Mouse (Mus musculus) frontal cortex, postnatal 25 days (tissue): ENCODE data around the gene Slit2.

Source experiments
- DNase-seq, 2 experiments: peaks; one replicate each; pipeline ENCODE4 v3.0.0; 2022; ENCODE audit warnings: low spot score in 2 of 2

Slit2 gene

GRCm38 (mm10) chr5:48050637-48051314 is 67.8 kb downstream of the Slit2 start:
- DNase-seq = no peak

DNA sequence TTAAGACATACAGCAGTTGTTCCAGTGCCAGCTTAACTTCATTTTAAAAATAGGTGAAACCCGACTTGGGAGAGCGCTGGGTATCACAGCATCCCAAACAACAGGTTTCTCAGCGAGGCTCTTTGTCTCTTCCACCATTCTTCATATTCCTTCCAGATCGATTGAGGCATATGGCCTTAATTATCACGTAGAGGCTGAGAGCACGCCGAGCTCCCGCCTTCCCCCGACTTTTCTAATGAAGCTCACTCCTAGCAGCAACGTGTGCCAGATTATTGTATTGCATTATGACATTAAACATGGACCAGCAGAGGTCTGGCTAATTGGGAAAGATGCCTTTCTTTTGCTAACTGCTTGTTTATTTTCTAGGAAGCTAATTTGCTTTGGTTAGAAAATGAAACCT is 75.7 kb downstream of the Slit2 start:
- DNase-seq = no peak

- DNase-seq = no peak
Measured at GRCm38 (mm10) chr5:48060715-48061114, 77.8 kb downstream of the Slit2 start.

GRCm38 (mm10) chr5:48078730-48079129 is 95.8 kb downstream of the Slit2 start:
- no peak for DNase-seq

GRCm38 (mm10) chr5:48081223-48081881 is 98.4 kb downstream of the Slit2 start:
- no peak for DNase-seq

DNA sequence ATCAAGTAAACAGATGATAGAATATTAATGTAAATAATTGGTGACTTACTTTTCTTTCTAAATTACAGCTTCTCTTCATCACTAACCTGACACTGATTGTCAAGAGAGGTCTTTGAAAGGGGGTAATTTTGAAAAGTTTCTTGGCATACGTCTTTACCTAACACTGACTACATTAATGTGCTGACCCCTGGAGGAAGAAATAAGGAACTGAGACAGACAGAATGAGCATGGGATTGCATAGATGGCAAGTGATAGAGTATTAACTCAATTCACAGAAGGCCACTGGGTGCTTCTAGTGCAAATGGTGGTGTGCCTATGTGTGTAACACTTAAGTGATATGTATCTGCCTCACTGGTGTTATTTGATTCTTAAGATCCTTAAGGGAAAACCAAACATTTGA is 130.5 kb downstream of the Slit2 start:
- DNase-seq = no peak

- no peak for DNase-seq
Measured at GRCm38 (mm10) chr5:48114969-48115537, 132.1 kb downstream of the Slit2 start.

DNA sequence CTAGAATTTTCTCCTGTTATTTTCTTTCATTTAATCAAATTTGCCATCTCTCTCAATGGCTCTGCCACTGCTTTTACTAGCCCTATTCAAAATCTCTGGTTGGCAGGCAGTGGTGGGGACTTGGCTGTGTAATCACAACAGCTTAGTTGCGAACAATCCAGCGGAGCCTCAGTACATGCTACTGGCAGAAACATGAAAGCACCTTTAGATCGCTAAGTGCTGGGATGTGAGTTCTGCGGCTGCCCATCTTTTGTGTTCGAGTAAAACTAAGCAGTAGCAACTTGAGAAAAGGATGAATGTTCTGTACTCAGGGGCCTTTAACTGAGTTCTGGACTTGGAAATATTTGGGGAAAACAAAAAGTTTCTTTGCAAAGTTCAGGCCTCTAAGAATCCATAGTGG is 139.7 kb downstream of the Slit2 start:
- no peak for DNase-seq

- no peak for DNase-seq
Measured at GRCm38 (mm10) chr5:48125770-48126423, 143.0 kb downstream of the Slit2 start.

DNA sequence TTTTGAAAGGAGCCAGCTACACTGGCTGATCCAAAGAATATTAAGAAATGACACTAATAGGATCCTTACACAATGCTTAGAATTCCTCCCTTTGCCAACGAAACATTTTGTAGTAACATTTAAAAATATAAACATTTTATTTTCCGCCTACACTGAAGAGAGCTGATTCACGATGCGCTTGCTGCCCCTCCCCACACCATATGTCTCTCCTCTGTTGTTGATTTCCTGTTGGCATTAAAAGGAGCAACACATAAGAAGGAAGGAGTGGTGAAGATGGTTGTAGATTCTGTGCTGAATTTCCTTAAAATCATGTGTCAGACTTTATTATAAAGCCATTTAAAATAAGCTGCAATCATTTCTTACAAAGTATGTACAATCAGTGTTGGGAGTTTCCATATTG is 147.0 kb downstream of the Slit2 start:
- DNase-seq = no peak

GRCm38 (mm10) chr5:48136571-48136970 is 153.6 kb downstream of the Slit2 start:
- DNase-seq = peak; percentile 10 to 12

DNA sequence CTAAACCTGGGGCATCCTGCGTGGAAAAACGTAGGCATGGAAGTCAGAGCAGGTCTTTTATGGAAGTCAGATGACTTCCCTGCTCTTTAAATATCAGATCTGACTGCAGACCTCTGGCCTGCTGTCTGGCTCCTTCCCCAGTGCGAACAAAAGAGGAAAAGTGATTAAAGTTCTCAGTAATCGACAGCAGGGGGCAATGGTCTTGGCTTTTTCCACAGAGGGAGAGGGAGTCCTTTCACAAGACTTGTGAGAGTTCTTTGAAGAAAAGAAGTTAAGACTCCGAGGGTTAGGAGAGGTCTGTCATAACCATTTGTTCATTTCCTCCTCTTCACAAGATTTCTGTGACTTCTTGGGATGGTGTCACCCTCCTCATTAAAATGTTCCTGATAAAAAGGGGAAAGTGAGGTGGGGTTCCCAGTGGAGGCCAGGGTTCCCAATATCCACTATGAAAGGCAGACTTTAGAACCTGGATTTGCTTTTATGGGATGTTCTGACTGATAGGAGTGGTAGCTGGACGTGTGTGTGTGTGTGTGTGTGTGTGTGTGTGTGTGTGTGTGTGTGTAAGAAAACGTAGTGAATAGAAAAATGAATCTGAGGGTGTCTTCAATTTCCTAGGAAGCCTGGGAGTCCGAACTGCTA is 156.0 kb downstream of the Slit2 start:
- no peak for DNase-seq

- DNase-seq = no peak
Measured at GRCm38 (mm10) chr5:48139488-48139862, 156.5 kb downstream of the Slit2 start.

- no peak for DNase-seq
Measured at GRCm38 (mm10) chr5:48146082-48146481, 163.1 kb downstream of the Slit2 start.

- DNase-seq = no peak
Measured at GRCm38 (mm10) chr5:48160829-48161228, 177.9 kb downstream of the Slit2 start.

- no peak for DNase-seq
Measured at GRCm38 (mm10) chr5:48181646-48182302, 198.8 kb downstream of the Slit2 start.

GRCm38 (mm10) chr5:48184358-48184757 is 201.4 kb downstream of the Slit2 start:
- DNase-seq = no peak

DNA sequence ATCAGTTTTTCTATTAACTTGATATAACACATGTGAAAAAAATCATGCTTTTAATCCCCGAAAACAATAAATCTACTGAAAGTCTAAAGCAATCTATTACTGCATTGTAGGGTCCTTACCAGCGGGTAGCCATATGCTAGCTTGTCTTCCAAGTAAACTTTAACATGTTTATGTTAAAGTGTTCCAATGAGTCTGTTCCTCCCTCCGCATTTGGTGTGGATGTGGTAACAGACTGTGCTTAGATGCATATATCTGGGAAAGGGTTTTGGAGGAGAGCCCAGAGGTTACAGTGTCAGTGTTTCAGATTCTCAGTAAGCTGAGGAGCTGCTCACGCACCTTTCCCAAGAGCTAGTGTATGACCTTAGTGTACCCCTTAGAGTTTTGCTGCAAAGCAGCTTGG is 204.9 kb downstream of the Slit2 start:
- no peak for DNase-seq

DNA sequence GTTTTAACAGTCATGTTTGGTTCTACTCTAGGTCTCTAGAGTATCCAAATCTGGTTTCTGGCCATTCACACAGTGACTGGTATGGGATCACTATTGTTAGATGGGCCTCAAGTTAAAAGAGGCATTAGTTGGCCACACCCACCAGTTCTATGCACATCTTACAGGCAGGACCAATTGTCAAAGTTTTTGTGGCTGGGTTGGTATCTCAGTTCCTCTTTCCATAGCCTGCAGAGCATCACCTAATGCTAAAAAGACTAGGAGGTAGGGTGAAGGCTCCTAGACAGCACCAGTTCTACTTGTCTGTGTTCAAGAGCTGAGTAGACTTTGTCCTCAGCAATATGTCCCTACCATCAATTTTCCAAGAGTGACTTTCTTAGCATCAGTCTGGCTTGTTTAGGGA is 216.4 kb downstream of the Slit2 start:
- no peak for DNase-seq

- DNase-seq = no peak
Measured at GRCm38 (mm10) chr5:48215248-48215647, 232.3 kb downstream of the Slit2 start.

DNA sequence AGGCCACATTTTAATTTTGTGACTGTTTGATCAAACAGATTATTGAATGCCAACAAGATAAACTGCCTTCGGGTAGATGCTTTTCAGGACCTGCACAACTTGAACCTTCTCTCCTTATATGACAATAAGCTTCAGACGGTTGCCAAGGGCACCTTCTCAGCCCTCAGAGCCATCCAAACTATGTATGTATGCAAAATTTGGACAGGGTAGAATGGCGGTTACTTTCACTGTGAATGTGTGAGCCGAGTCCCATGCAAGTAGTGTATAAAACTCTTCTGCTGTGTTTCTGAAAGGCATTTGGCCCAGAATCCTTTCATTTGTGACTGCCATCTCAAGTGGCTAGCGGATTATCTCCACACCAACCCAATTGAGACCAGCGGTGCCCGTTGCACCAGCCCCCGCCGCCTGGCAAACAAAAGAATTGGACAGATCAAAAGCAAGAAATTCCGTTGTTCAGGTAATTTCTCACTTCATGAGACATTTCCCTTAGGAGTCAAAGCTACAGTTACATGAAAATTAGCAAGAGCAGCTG is 236.8 kb downstream of the Slit2 start:
- DNase-seq = no peak

GRCm38 (mm10) chr5:48225500-48225899 is 242.6 kb downstream of the Slit2 start:
- DNase-seq = no peak
